In the genomic region with DNA sequence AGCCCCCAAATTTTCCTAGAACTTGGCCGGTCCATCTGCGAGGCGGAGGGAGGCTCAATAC, we compare ENCODE assay signal across 8 mouse cellular contexts. TPM values are rescaled to one million over a fixed set of nuclear protein-coding genes. Genes with fewer than 3 reads are reported as not detected.
DNase-seq lines count a peak whose midpoint lies in the region; ATAC-seq and TF ChIP-seq lines count a peak whose summit lies in the region.

TSS of gene Gm21981 (minus strand) at position 14 of the 61 bp plus-strand sequence.

- WGBS in kidney, adult 2 months: 0% methylated on average over 3 of the region's 3 CpGs
- 0% methylated on average over 3 of the region's 3 CpGs for whole genome bisulfite sequencing in hindbrain, embryonic 14.5 days
- WGBS in midbrain, embryonic 14.5 days: 0% methylated on average over 3 of the region's 3 CpGs

- DNase-seq in kidney, adult 2 months: no peak
- DNase-seq in kidney, adult 8-10 months: no peak
- DNase-seq in hindbrain, embryonic 14.5 days (ENCODE audit: low spot score): no peak
- DNase-seq in midbrain, embryonic 14.5 days: no peak
- DNase-seq in embryo, embryonic 10.5 days (ENCODE audit: low spot score): no peak
- DNase-seq in T-cell, adult 2 months (ENCODE audit: low spot score): no peak
- DNase-seq in cerebellum, postnatal 25 days: no peak

- peak within 1 kb of the TSS; percentile 90 for H3K9ac ChIP-seq in hindbrain, embryonic 14.5 days
- H3K9ac ChIP-seq in midbrain, embryonic 14.5 days (replicated peaks; ENCODE audit: low read length): peak within 1 kb of the TSS; percentile 86

- H3K4me2 ChIP-seq in hindbrain, embryonic 14.5 days (replicated peaks): peak within 1 kb of the TSS; percentile 55
- peak within 1 kb of the TSS; percentile 63 for H3K4me2 ChIP-seq in midbrain, embryonic 14.5 days (ENCODE audit: low read length)

- peak within 1 kb of the TSS; percentile 43 for H3K27ac ChIP-seq in kidney, adult 2 months (ENCODE audit: insufficient read depth, low read depth, low read length)
- H3K27ac ChIP-seq in bone marrow macrophage, adult 2 months (ENCODE audit: insufficient read depth, low read depth, low read length): no peak within 1 kb of the TSS
- H3K27ac ChIP-seq in hindbrain, embryonic 14.5 days: peak within 1 kb of the TSS; percentile 82
- H3K27ac ChIP-seq in midbrain, embryonic 14.5 days (replicated peaks; ENCODE audit: low read depth, low read length): peak within 1 kb of the TSS; percentile 82

- no peaks in the 10 kb centered on the region for H3K36me3 ChIP-seq in kidney, adult 2 months (ENCODE audit: control insufficient read depth, insufficient read depth, low read length)
- H3K36me3 ChIP-seq in hindbrain, embryonic 14.5 days (replicated peaks; ENCODE audit: control insufficient read depth, insufficient read depth): peaks cover 2% of the 10 kb centered on the region; the same call in 1 of the 2 replicates
- H3K36me3 ChIP-seq in midbrain, embryonic 14.5 days (ENCODE audit: control insufficient read depth, insufficient read depth, low read length): peaks cover 5% of the 10 kb centered on the region

- TF ChIP-seq CTCF in kidney, adult 2 months (conservative IDR thresholded peaks at IDR 0.05; ENCODE audit: insufficient read depth, insufficient read length, low read depth, low read length): no peak
- TF ChIP-seq CTCF in bone marrow macrophage, adult 2 months (IDR thresholded peaks at IDR 0.05; ENCODE audit: low read depth, low read length): no peak

- H3K4me3 ChIP-seq in kidney, adult 2 months (ENCODE audit: insufficient read depth, low read depth, low read length): peak within 1 kb of the TSS; percentile 62
- peak within 1 kb of the TSS; percentile 65 for H3K4me3 ChIP-seq in bone marrow macrophage, adult 2 months (ENCODE audit: insufficient read depth, low read length)
- H3K4me3 ChIP-seq in hindbrain, embryonic 14.5 days (replicated peaks; ENCODE audit: low read length): peak within 1 kb of the TSS; percentile 80
- peak within 1 kb of the TSS; percentile 70 for H3K4me3 ChIP-seq in midbrain, embryonic 14.5 days (replicated peaks; ENCODE audit: low read depth, low read length)

- no peak for ATAC-seq in hindbrain, embryonic 14.5 days (ENCODE audit: low FRiP score)
- no peak for ATAC-seq in midbrain, embryonic 14.5 days (ENCODE audit: low FRiP score, low TSS enrichment)

- no peaks in the 10 kb centered on the region for H3K27me3 ChIP-seq in kidney, adult 2 months (replicated peaks; ENCODE audit: control insufficient read depth, insufficient read depth, low read length)
- H3K27me3 ChIP-seq in hindbrain, embryonic 14.5 days (ENCODE audit: control insufficient read depth, insufficient read depth, low read length): no peaks in the 10 kb centered on the region
- H3K27me3 ChIP-seq in midbrain, embryonic 14.5 days (ENCODE audit: control insufficient read depth, insufficient read depth, low read length): no peaks in the 10 kb centered on the region

- no peak for TF ChIP-seq POLR2A in kidney, adult 2 months (IDR thresholded peaks at IDR 0.05; ENCODE audit: low read depth, low read length)
- TF ChIP-seq POLR2A in bone marrow macrophage, adult 2 months (IDR thresholded peaks at IDR 0.05; ENCODE audit: borderline replicate concordance, low read depth, low read length): no peak

- peaks cover 10% of the 10 kb centered on the region; the same call in 1 of the 2 replicates for H3K4me1 ChIP-seq in kidney, adult 2 months (ENCODE audit: control insufficient read depth, insufficient read depth, low read length)
- H3K4me1 ChIP-seq in bone marrow macrophage, adult 2 months (ENCODE audit: control insufficient read depth, insufficient read depth, low read length): peaks cover 17% of the 10 kb centered on the region
- peaks cover 12% of the 10 kb centered on the region for H3K4me1 ChIP-seq in hindbrain, embryonic 14.5 days (replicated peaks; ENCODE audit: control insufficient read depth, insufficient read depth, low read length)
- H3K4me1 ChIP-seq in midbrain, embryonic 14.5 days (ENCODE audit: control insufficient read depth, insufficient read depth, low read length): 0 out of 2 replicates have a peak, but pooled peaks cover 13% of the 10 kb centered on the region

- no peaks in the 10 kb centered on the region for H3K9me3 ChIP-seq in hindbrain, embryonic 14.5 days (ENCODE audit: control insufficient read depth, low read length)
- no peaks in the 10 kb centered on the region for H3K9me3 ChIP-seq in midbrain, embryonic 14.5 days (ENCODE audit: control insufficient read depth, low read length)

RNA-seq across cellular contexts. Expression of gene Gm21981, which starts in this region (rescaled TPM):
- polyA plus RNA-seq in kidney, adult 2 months (2012; rRNA removed): 1.1 and 2.1 TPM in 2 replicates
- polyA plus RNA-seq in bone marrow macrophage, adult 2 months (2012; ENCODE audit: insufficient read depth, insufficient read length, missing spikeins): 0.58 and 0.97 TPM in 2 replicates
- 4.8 and 7.1 TPM in 2 replicates for polyA plus RNA-seq in hindbrain, embryonic 14.5 days (2014; fragmentation: Nextera tagmentation; extraction: Ambion mirVana)
- polyA plus RNA-seq in midbrain, embryonic 14.5 days (2014; fragmentation: Nextera tagmentation; extraction: Ambion mirVana): 5.4 and 7.2 TPM in 2 replicates
